Mouse (Mus musculus): ENCODE measurements around the gene Col4a6. TPM values are rescaled to one million over a fixed set of nuclear protein-coding genes. Genes with fewer than 3 reads are reported as not detected.
A peak's percentile ranks its signal among the peaks of the same experiment; 100 is the strongest.

Gene Col4a6
- total RNA-seq, 2 experiments from 2014 or later = 4.5 to 5.5 TPM

- DNase-seq = no peak
Observed at GRCm38 (mm10) chrX:141249636-141250035, 224.2 kb downstream of the Col4a6 start.

DNA sequence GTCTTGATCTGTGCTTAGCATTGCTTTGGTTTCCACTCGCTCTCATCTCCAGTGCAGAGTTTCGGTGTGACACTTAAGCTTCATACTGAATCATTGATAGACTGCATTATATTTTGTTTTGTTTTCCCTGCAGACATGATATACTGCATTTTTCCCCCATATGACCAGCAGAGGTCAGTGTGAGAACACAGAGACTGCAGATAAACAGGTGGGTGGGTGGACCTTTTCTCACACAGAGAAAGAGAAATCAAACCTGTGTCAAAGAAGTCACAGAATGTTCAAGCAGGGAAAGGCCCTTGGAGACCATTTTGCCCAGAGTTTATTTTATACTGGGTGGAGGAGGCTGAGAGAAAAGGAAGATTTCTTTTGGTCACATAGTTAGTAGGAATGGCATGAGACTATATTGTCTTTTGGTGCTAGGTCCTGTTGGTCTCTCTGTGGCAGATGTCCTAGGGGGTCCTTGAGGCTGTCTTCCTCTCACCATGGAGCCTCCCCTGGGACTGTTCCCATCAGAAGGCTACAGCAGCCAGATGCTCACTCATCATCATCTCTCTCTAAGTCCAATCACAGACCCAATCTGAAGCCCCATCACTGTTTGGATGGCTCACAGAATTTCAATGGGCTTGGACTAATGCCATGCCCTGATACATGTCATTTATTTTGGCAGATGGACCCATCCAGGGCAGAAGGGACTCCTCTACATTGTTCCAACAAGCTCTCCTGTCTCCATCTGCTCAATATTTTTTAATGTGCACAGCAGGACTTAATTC is 237.1 kb downstream of the Col4a6 start:
- peak; percentile 37 for DNase-seq

DNA sequence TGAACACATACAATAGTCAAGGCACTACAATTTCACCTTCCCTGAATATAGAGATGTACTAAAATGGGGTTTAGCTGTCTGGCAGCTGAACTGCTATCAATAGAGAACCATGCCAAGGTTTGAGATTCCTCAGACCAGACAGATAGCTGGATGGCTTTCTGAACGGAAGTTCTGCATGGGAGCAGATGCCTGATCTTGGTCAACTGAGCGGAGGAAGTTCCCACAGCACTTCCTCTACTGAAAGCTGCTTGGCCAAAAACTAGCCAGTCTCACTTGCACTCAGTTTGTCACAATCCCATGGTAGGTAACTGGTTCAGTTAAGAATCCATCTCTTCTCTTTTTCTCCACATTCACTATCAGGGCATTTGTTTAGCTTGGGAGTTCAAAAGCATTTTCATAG is 245.7 kb downstream of the Col4a6 start:
- DNase-seq = no peak

DNA sequence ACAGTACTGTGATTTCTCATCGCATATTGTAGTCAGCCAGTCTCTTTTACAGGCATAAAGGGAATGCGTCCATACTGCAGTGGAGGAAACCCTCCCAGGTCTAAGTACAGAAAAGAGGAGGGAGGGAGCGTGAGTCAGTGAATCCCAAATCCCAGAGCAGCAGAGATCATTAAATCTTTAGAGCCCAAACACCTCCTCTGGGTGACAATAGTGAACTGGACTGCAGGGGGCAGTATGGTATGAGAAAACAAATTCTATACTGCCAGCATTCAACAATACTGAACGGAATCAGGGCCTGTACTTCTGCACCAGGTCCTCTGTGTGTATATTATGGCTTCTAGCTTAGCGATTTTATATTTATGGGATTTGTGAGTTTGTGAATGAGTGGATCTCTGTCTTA is 261.1 kb downstream of the Col4a6 start:
- DNase-seq = peak; percentile 54

DNA sequence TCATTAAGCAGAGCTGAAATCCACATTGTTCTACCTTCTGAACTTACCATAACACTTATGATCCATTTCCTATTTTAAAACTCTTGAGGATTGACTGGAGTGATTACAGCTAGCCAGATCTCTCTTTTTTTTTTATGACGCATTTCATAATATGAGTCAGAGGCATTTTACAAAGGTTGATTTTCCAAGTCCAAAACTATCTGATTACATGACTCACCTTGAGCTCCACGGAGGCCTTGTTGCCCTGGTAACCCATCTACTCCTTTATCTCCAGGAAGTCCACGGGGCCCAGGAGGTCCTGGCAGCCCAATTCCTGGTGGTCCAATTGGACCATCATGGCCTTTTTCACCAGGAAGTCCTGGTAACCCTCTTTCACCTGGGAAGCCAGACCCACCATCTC is 274.9 kb downstream of the Col4a6 start:
- DNase-seq = no peak

DNA sequence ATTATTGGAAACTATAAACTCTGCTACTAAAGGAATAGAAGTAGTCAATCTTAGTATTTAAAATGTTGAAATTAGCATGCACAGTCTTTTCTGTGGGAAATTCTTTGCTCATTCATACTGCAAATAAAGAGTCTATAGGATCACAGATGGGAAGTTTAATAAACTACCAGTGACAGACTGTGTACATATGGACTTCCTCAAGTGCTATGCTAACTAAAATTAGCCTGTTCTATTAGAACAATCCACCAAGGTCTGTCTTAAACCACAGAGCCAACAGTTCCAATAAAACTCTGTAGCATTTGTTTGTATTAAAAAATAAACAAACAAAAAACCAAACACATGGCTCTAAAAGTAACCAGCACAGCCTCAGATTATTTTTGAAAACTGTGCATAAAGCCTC is 278.8 kb downstream of the Col4a6 start:
- no peak for DNase-seq

DNA sequence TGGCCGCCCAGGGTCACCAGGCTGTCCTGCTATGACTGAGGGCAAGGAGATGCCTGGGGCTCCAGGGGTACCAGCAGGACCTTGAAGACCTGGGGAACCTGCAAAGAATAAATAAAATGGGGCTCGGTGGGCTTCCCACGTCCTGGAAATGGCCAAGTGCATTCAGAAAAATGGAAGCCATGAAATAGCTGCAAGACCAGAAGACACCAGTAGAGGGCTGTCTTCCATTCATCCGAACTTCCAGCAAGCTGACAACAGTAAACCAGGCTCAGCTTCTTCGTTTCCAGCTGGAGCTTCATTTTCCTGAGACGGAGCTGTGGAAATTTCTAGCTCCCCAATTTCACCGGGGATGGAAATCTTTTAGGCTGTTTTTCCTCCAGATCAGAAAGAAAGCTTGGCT is 298.5 kb downstream of the Col4a6 start:
- peak; percentile 37 for DNase-seq

- no peak for DNase-seq
Observed at GRCm38 (mm10) chrX:141165067-141165466, 308.8 kb downstream of the Col4a6 start.

GRCm38 (mm10) chrX:141160371-141160770 is 313.5 kb downstream of the Col4a6 start:
- DNase-seq = no peak

- peak; percentile 22 for DNase-seq
Observed at GRCm38 (mm10) chrX:141158160-141158559, 315.7 kb downstream of the Col4a6 start.

DNA sequence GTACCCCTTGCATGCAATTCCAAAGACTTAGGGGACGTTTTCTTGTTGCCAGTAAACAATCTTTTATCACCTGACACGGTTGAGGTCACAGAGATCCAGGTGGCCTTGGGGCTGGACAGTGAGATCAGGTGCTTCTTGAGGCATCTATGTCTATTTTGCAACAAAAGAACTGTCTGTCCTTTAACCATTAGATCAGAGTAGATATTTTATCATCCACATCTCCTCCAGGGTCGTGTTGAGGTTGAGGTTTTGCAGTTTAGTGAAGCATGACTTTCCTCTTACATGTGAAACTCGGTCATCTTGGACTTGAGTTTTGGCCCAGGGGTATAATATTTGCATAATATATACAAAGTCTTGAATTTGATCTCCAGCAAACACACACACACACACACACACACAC is 316.2 kb downstream of the Col4a6 start:
- no peak for DNase-seq

GRCm38 (mm10) chrX:141156696-141157095 is 317.2 kb downstream of the Col4a6 start:
- DNase-seq = no peak

GRCm38 (mm10) chrX:141151182-141151581 is 322.7 kb downstream of the Col4a6 start:
- DNase-seq = no peak

- DNase-seq = no peak
Observed at GRCm38 (mm10) chrX:141150290-141150689, 323.6 kb downstream of the Col4a6 start.

GRCm38 (mm10) chrX:141149705-141150104 is 324.2 kb downstream of the Col4a6 start:
- DNase-seq = no peak

Other genes starting within 250 kb of the Col4a6 start
- gene Col4a5, start 1.3 kb upstream of the Col4a6 start, total RNA-seq (2021) = 10 to 100 TPM; 62.6 to 63.3 TPM

Data from heart, postnatal 4 days (tissue).